Mouse (Mus musculus) kidney, embryonic 15.5 days (tissue): ENCODE measurements around the gene Gadd45b. TPM values are rescaled to one million over a fixed set of nuclear protein-coding genes. Genes with fewer than 3 reads are reported as not detected.

Experiments
- polyA plus RNA-seq: library from polyadenylated mRNA; unstranded; fragments of >200 nt; fragmentation: Nextera tagmentation; extraction: Ambion mirVana; gene quantifications from 2 replicates; pipeline ENCODE4 v1.2.1, GENCODE M21; 2015

The Gadd45b gene
- polyA plus RNA-seq, 1 experiment from 2014 or later = 18.0 TPM

Other genes starting within 250 kb of the Gadd45b start
- 37.7 and 41.5 TPM in 2 replicates for gene Mob3a, start 228.1 kb upstream of the Gadd45b start, polyA plus RNA-seq
- 22.8 and 26.2 TPM in 2 replicates for gene Izumo4, start 227.9 kb upstream of the Gadd45b start, polyA plus RNA-seq
- gene Ap3d1, start 187.8 kb upstream of the Gadd45b start, polyA plus RNA-seq = 68.1 and 70.9 TPM in 2 replicates
- gene Dot1l, start 174.9 kb upstream of the Gadd45b start, polyA plus RNA-seq = 17.3 and 21.8 TPM in 2 replicates
- gene Sf3a2, start 131.9 kb upstream of the Gadd45b start, polyA plus RNA-seq = 78.2 and 92.6 TPM in 2 replicates
- gene Plekhj1, start 131.4 kb upstream of the Gadd45b start, polyA plus RNA-seq = 126 and 130 TPM in 2 replicates
- gene Amh, start 124.8 kb upstream of the Gadd45b start, polyA plus RNA-seq = 0.09 TPM in 1 of 2 replicates, not detected in the other
- 5.6 and 5.7 TPM in 2 replicates for gene Jsrp1, start 116.6 kb upstream of the Gadd45b start, polyA plus RNA-seq
- gene Oaz1, start 103.4 kb upstream of the Gadd45b start, polyA plus RNA-seq = 1,583 and 1,739 TPM in 2 replicates
- 0.83 and 1.2 TPM in 2 replicates for gene Lingo3, start 86.0 kb upstream of the Gadd45b start, polyA plus RNA-seq
- 303 and 328 TPM in 2 replicates for gene Lsm7, start 74.9 kb upstream of the Gadd45b start, polyA plus RNA-seq
- gene Sppl2b, start 74.8 kb upstream of the Gadd45b start, polyA plus RNA-seq = 43.8 and 48.1 TPM in 2 replicates
- 0.04 TPM in 1 of 2 replicates, not detected in the other for gene Tmprss9, start 58.2 kb upstream of the Gadd45b start, polyA plus RNA-seq
- gene Timm13, start 29.1 kb upstream of the Gadd45b start, polyA plus RNA-seq = 365 and 368 TPM in 2 replicates
- 55.0 and 59.3 TPM in 2 replicates for gene Lmnb2, start 11.8 kb upstream of the Gadd45b start, polyA plus RNA-seq
- 5.0 and 5.6 TPM in 2 replicates for gene Gng7, start 84.9 kb downstream of the Gadd45b start, polyA plus RNA-seq
- gene Diras1, start 95.6 kb downstream of the Gadd45b start, polyA plus RNA-seq = 0.19 and 0.23 TPM in 2 replicates
- gene Slc39a3, start 107.4 kb downstream of the Gadd45b start, polyA plus RNA-seq = 13.7 and 16.3 TPM in 2 replicates
- gene Sgta, start 130.1 kb downstream of the Gadd45b start, polyA plus RNA-seq = 201 and 226 TPM in 2 replicates
- gene Thop1, start 140.0 kb downstream of the Gadd45b start, polyA plus RNA-seq = 62.5 and 67.4 TPM in 2 replicates
- gene Creb3l3, start 168.8 kb downstream of the Gadd45b start, polyA plus RNA-seq = 0.64 and 0.77 TPM in 2 replicates
- gene Map2k2, start 175.8 kb downstream of the Gadd45b start, polyA plus RNA-seq = 182 and 202 TPM in 2 replicates
- gene Zbtb7a, start 205.1 kb downstream of the Gadd45b start, polyA plus RNA-seq = 25.6 and 26.6 TPM in 2 replicates
- gene Pias4, start 237.8 kb downstream of the Gadd45b start, polyA plus RNA-seq = 48.6 and 51.2 TPM in 2 replicates
- 563 and 597 TPM in 2 replicates for gene Eef2, start 246.6 kb downstream of the Gadd45b start, polyA plus RNA-seq